Mouse (Mus musculus): ENCODE data around the gene Hoxb7. TPM values are rescaled to one million over a fixed set of nuclear protein-coding genes. Genes with fewer than 3 reads are reported as not detected.
A peak's percentile ranks its signal among the peaks of the same experiment; 100 is the strongest.

The Hoxb7 gene
- polyA plus RNA-seq, 1 experiment from 2014 or later, result not detected

- Histone ChIP-seq H3K4me2 (ENCODE audit: low read length) (no peak overlapping the region), H3K4me1 (ENCODE audit: control insufficient read depth, insufficient read depth, low read length) (no peaks in the 10 kb centered on the region)
- 6% methylated on average over 6 of the region's 6 CpGs for WGBS
Observed at GRCm38 (mm10) chr11:96311097-96311496, 24.7 kb downstream of the Hoxb7 start.

GRCm38 (mm10) chr11:96311520-96312417 lies 25.3 kb downstream of the Hoxb7 start:
- no peak overlapping the region for H3K9ac ChIP-seq (ENCODE audit: low read depth, low read length)
- no peaks in the 10 kb centered on the region for H3K4me1 ChIP-seq (ENCODE audit: control insufficient read depth, insufficient read depth, low read length)
- no peaks in the 10 kb centered on the region for H3K36me3 ChIP-seq (ENCODE audit: control insufficient read depth, insufficient read depth, low read length)
- no peak overlapping the region for H3K4me2 ChIP-seq (ENCODE audit: low read length)
- ATAC-seq, result peak; percentile 66; the same call in 1 of the 2 replicates
- peaks cover 96% of the 10 kb centered on the region for H3K27me3 ChIP-seq (ENCODE audit: control insufficient read depth, insufficient read depth, low read depth, low read length)
- 2% methylated on average over 31 of the region's 31 CpGs for WGBS
- no peak overlapping the region for H3K4me3 ChIP-seq (ENCODE audit: low read depth, low read length)
- no peaks in the 10 kb centered on the region for H3K9me3 ChIP-seq (replicated peaks; ENCODE audit: control insufficient read depth, low read length, poor library complexity, severe bottlenecking)
- no peak overlapping the region for H3K27ac ChIP-seq (ENCODE audit: low read length)

More at GRCm38 (mm10) chr11:96311097-96311496, 24.7 kb downstream of the Hoxb7 start:
- ATAC-seq, result no peak
- Histone ChIP-seq H3K9me3 (replicated peaks; ENCODE audit: control insufficient read depth, low read length, poor library complexity, severe bottlenecking) (no peaks in the 10 kb centered on the region), H3K27ac (ENCODE audit: low read length) (no peak overlapping the region), H3K4me3 (ENCODE audit: low read depth, low read length) (no peak overlapping the region), H3K36me3 (ENCODE audit: control insufficient read depth, insufficient read depth, low read length) (no peaks in the 10 kb centered on the region), H3K9ac (ENCODE audit: low read depth, low read length) (no peak overlapping the region), H3K27me3 (ENCODE audit: control insufficient read depth, insufficient read depth, low read depth, low read length) (peaks cover 96% of the 10 kb centered on the region)

DNA sequence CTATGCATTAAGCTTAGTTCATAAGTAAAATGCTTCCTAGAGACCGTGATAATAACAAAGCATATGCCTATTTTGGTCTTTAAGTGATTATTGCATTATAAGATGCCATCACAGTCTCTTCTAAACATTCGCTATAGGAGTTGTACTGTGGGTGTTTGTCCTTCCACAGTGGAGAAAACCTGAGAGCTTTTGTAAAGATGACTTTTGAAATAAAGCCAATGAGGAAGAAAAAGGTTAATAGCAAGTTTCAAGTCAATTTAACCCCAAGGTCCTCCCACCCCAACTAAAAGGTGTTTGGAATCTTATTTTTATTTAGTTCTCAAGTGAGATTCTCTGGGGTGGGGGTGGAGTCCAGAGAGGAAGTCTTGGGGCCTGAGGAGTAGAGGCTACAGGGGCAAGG lies 26.7 kb downstream of the Hoxb7 start:
- Histone ChIP-seq H3K4me2 (ENCODE audit: low read length) (no peak overlapping the region), H3K4me3 (ENCODE audit: low read depth, low read length) (no peak overlapping the region), H3K27me3 (ENCODE audit: control insufficient read depth, insufficient read depth, low read depth, low read length) (peaks cover 93% of the 10 kb centered on the region), H3K9ac (ENCODE audit: low read depth, low read length) (no peak overlapping the region), H3K27ac (ENCODE audit: low read length) (no peak overlapping the region), H3K36me3 (ENCODE audit: control insufficient read depth, insufficient read depth, low read length) (no peaks in the 10 kb centered on the region), H3K9me3 (replicated peaks; ENCODE audit: control insufficient read depth, low read length, poor library complexity, severe bottlenecking) (no peaks in the 10 kb centered on the region), H3K4me1 (ENCODE audit: control insufficient read depth, insufficient read depth, low read length) (no peaks in the 10 kb centered on the region)
- ATAC-seq, result no peak
- 20% methylated on average over 2 of the region's 2 CpGs for WGBS

GRCm38 (mm10) chr11:96313806-96314428 lies 27.5 kb downstream of the Hoxb7 start:
- H3K4me2 ChIP-seq (ENCODE audit: low read length), result no peak overlapping the region
- no peak for ATAC-seq
- no peaks in the 10 kb centered on the region for H3K36me3 ChIP-seq (ENCODE audit: control insufficient read depth, insufficient read depth, low read length)
- H3K27me3 ChIP-seq (ENCODE audit: control insufficient read depth, insufficient read depth, low read depth, low read length), result peaks cover 92% of the 10 kb centered on the region
- H3K4me1 ChIP-seq (ENCODE audit: control insufficient read depth, insufficient read depth, low read length), result no peaks in the 10 kb centered on the region
- 4% methylated on average over 12 of the region's 12 CpGs for WGBS
- H3K4me3 ChIP-seq (ENCODE audit: low read depth, low read length), result no peak overlapping the region
- H3K9me3 ChIP-seq (replicated peaks; ENCODE audit: control insufficient read depth, low read length, poor library complexity, severe bottlenecking), result no peaks in the 10 kb centered on the region
- no peak overlapping the region for H3K9ac ChIP-seq (ENCODE audit: low read depth, low read length)
- no peak overlapping the region for H3K27ac ChIP-seq (ENCODE audit: low read length)

GRCm38 (mm10) chr11:96314671-96315343 lies 28.4 kb downstream of the Hoxb7 start:
- Histone ChIP-seq H3K36me3 (ENCODE audit: control insufficient read depth, insufficient read depth, low read length) (no peaks in the 10 kb centered on the region), H3K27me3 (ENCODE audit: control insufficient read depth, insufficient read depth, low read depth, low read length) (peaks cover 92% of the 10 kb centered on the region), H3K4me2 (ENCODE audit: low read length) (no peak overlapping the region), H3K9me3 (replicated peaks; ENCODE audit: control insufficient read depth, low read length, poor library complexity, severe bottlenecking) (no peaks in the 10 kb centered on the region), H3K4me3 (ENCODE audit: low read depth, low read length) (no peak overlapping the region), H3K4me1 (ENCODE audit: control insufficient read depth, insufficient read depth, low read length) (no peaks in the 10 kb centered on the region), H3K27ac (ENCODE audit: low read length) (no peak overlapping the region), H3K9ac (ENCODE audit: low read depth, low read length) (no peak overlapping the region)
- ATAC-seq, result no peak
- WGBS, result under 1% methylated on average over 34 of the region's 34 CpGs

- H3K9me3 ChIP-seq (replicated peaks; ENCODE audit: control insufficient read depth, low read length, poor library complexity, severe bottlenecking), result no peaks in the 10 kb centered on the region
- H3K36me3 ChIP-seq (ENCODE audit: control insufficient read depth, insufficient read depth, low read length), result no peaks in the 10 kb centered on the region
- H3K27me3 ChIP-seq (ENCODE audit: control insufficient read depth, insufficient read depth, low read depth, low read length), result peaks cover 92% of the 10 kb centered on the region
- no peak overlapping the region for H3K27ac ChIP-seq (ENCODE audit: low read length)
- no peak overlapping the region for H3K4me2 ChIP-seq (ENCODE audit: low read length)
- no peak overlapping the region for H3K9ac ChIP-seq (ENCODE audit: low read depth, low read length)
- H3K4me3 ChIP-seq (ENCODE audit: low read depth, low read length), result no peak overlapping the region
- H3K4me1 ChIP-seq (ENCODE audit: control insufficient read depth, insufficient read depth, low read length), result no peaks in the 10 kb centered on the region
- ATAC-seq, result no peak
- 0% methylated on average over 5 of the region's 5 CpGs for WGBS
Observed at GRCm38 (mm10) chr11:96315344-96315681, 28.9 kb downstream of the Hoxb7 start.

DNA sequence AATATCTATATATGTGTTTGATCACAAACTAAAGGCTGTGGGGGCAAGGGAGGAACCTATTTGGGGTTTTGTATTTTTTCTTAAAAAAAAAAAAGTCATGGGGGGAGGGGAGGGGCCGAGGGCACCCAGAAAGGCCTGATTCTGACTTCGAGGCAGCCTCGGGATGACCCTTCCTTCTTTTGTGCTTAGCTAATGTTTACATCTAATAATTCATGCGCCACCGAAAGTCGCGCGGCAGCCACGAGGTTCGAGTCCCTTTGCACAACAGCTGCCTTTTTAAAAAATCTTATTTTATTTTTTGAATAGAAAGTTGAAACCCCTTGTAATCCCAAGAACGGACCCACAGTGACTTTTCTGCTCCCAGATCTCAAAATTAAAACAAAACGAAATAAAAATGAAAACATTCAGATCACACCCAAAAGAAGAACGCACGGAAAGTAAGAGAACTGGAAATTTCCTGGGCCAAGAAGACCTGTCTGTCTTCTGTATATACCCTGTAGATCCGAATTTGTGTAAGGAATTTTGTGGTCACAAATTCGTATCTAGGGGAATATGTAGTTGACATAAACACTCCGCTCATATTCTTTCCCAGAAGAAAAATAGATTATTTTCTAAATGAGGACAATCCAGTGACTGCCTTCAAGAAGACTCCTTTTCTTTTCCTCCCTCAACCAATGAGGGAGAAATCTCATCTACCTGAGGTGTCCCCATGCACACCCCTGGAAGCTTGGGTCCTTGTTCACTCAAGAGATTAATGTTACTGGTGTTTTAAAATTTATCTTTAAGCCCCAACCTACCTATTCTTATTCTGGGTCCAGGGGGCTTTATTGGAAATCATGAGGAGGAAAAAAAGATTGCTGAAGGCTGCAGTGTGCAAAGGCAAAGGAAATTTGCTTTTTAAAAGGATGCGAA lies 30.5 kb downstream of the Hoxb7 start:
- ATAC-seq, result no peak
- 5% methylated on average over 18 of the region's 18 CpGs for WGBS
- H3K9me3 ChIP-seq (replicated peaks; ENCODE audit: control insufficient read depth, low read length, poor library complexity, severe bottlenecking), result no peaks in the 10 kb centered on the region
- no peaks in the 10 kb centered on the region for H3K36me3 ChIP-seq (ENCODE audit: control insufficient read depth, insufficient read depth, low read length)
- no peaks in the 10 kb centered on the region for H3K4me1 ChIP-seq (ENCODE audit: control insufficient read depth, insufficient read depth, low read length)
- H3K4me2 ChIP-seq (ENCODE audit: low read length), result no peak overlapping the region
- H3K27ac ChIP-seq (ENCODE audit: low read length), result no peak overlapping the region
- no peak overlapping the region for H3K4me3 ChIP-seq (ENCODE audit: low read depth, low read length)
- no peak overlapping the region for H3K9ac ChIP-seq (ENCODE audit: low read depth, low read length)
- H3K27me3 ChIP-seq (ENCODE audit: control insufficient read depth, insufficient read depth, low read depth, low read length), result peaks cover 91% of the 10 kb centered on the region

DNA sequence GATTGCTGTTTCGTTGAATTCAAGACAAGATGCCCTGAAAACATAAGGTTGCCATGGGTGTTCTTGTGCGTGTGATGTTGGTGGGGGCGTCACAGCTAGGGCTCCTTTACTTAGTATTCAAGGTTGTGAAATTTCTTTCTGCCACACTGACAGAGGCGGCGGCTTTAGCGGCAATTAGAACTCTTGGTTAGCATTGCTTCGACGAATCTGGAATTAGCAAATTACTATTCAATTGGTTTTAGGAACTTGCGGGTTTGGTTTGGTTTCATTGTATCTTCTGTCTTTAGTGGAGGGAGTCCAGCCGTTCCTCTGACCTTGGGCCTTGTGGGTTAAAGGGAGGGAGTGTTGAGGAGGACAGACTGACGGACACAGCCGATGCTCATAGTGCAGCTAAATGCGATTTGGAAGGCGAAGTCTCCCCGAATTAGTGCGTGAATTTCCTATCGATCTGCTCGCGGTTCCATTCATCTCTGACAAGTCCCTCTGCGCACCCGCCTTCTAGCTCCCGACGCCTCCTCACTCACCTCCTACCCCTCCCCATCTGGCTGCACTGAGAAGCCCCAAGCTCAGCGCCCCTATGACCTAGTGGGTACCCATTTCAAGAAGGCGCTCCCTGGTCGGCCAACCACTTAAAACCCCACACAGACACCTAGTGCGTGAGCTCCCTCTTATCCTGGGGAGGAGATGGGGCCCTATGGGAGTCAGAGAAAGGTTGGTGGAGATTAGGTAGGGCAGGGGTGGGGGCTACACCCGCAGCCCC lies 31.4 kb downstream of the Hoxb7 start, which contains the start of gene Hoxb4:
Hoxb4 (plus strand) TSS at position 660 of the 760 bp plus-strand sequence.
- ATAC-seq, result no peak
- Histone ChIP-seq H3K4me3 (ENCODE audit: low read depth, low read length) (no peak within 1 kb of the TSS), H3K9me3 (replicated peaks; ENCODE audit: control insufficient read depth, low read length, poor library complexity, severe bottlenecking) (no peaks in the 10 kb centered on the region), H3K27me3 (ENCODE audit: control insufficient read depth, insufficient read depth, low read depth, low read length) (peaks cover 91% of the 10 kb centered on the region), H3K4me2 (ENCODE audit: low read length) (peak within 1 kb of the TSS; percentile 12; the same call in 1 of the 2 replicates), H3K27ac (ENCODE audit: low read length) (no peak within 1 kb of the TSS), H3K4me1 (ENCODE audit: control insufficient read depth, insufficient read depth, low read length) (no peaks in the 10 kb centered on the region), H3K9ac (ENCODE audit: low read depth, low read length) (no peak within 1 kb of the TSS), H3K36me3 (ENCODE audit: control insufficient read depth, insufficient read depth, low read length) (no peaks in the 10 kb centered on the region)
- WGBS, result under 1% methylated on average over 28 of the region's 28 CpGs
